Mouse (Mus musculus) sigmoid colon, adult 10 weeks (tissue): ENCODE measurements around the gene Hecw2. TPM values are rescaled to one million over a fixed set of nuclear protein-coding genes. Genes with fewer than 3 reads are reported as not detected.

Source experiments
- polyA plus RNA-seq: library from polyadenylated mRNA; stranded (reverse); fragments of 350-450 nt; fragmentation: Illumina TruSeq; extraction: RNeasy Lipid Tissue Mini Kit (QIAGEN cat#74804); gene quantifications from one replicate; pipeline ENCODE4 v1.2.3, GENCODE M21; 2014; ENCODE audit warnings: low read depth, low replicate concordance

Hecw2 gene
- 2.1 TPM for polyA plus RNA-seq

DNA sequence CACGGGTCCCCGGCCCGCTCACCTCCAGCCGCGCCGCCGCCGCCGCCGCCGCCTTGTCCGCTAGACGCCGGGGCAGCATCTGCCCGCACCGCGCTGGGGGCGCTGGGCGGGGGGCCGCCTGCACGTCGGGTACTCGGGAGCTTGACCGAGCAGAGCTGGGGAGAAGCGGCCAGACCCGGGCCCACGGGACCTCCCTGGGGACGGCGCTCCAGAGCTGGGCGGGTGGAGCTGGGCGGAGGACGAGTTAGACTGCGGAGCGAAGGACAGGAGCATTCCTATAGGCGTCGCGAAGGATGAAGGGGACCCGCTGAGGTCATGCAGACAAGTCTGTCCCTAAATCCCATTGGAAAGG lies at the start of gene Hecw2:
TSS of gene Hecw2 (minus strand) at position 215 of the 352 bp plus-strand sequence.

DNA sequence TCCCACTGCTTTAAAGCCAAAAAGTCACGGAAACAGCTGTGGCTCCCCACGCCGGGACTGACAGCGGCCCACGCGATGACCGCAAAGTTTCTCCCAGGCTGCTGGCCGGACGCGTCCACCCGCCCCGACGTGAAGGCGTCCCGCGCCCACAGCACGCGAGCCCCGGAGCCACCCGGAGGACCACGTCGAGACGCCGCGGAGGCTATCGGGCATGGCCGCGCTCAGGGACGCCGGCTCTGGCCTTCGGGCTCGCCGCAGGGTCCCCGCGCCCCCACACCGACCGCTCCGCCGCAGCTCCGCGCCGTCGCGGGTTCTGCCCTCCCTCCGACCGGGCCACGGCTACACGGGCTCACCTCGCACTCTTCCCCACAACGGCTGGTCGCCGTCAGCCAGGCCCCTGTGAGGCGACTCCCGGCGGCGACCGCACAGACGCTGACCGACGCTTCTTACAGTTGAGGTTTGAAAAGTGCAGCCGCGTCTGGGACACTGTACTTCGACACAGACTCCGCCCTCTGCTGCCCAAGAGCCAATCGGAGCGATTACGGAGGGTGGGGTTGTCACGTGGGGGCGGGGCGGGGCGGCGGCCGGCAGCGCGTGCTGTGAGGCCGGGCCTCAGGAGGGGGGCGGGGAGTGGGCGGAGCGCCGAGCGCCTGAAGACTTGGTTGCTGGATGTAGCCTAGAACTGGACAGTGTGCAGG lies 410.1 kb downstream of the Hecw2 start, which contains the start of gene Stk17b:
TSS of gene Stk17b (minus strand) at position 504 of the 698 bp plus-strand sequence.

Other genes with a start within 250 kb of the Hecw2 start
- gene Ccdc150, start 55.5 kb upstream of the Hecw2 start, polyA plus RNA-seq: 0.13 TPM
- gene Gtf3c3, start 243.8 kb upstream of the Hecw2 start, polyA plus RNA-seq: 37.0 TPM